Mouse (Mus musculus): ENCODE data around the gene Procr.
"Not testable (repeated sequence)": the region's sequence is repeated elsewhere in the genome, so short reads cannot be mapped to it uniquely, and the experiment has no call there.

The Procr gene

GRCm38 (mm10) chr2:155751014-155751786 is at the start of gene Procr:
TSS of gene Procr (plus strand) at chr2:155751117.
- peak; percentile 56 for DNase-seq

DNA sequence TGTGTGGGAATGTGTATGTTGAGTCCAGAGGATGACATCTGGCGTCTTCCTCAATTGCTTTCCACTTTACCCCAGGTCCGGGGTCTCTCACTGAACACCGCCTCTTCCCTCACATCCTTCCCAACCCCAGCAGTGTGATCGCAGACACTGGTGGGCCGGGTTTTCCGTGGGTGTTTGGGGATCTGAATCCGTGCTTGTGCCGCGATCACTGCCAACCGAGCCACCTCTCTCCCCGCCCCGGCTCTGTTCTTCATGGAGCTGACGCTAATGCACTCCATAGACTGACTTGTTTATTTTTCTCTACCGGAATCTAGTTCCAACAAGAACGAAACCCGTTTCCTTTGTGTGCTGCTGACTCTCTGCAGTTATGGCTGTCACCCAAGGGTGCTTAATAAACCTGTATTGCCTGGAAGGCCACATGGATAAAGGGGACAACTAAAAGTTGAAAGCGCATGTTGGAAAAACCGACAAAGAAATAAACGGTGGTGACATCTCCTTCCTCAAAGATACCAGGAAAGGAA is 49.5 kb upstream of the Procr start:
- DNase-seq = no peak

DNA sequence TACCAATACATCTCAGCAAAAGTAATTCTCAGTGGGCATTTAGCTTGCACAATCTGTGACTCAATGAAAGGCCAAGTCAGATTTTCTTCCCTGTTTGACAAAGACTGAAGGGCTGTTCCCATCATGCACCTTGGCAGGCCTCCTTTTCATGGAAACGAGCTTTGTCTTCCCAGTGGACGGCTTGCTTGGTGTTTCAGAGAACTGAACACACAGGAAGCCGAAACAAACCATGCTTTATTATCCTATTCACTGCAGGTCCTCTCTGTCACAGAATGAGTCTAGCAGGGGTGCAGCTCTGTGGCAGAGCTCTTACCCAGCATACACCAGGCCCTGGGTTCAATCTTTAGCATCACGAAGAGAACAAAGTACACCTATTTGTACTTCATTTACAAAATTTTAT is 47.3 kb upstream of the Procr start:
- DNase-seq = no peak

DNA sequence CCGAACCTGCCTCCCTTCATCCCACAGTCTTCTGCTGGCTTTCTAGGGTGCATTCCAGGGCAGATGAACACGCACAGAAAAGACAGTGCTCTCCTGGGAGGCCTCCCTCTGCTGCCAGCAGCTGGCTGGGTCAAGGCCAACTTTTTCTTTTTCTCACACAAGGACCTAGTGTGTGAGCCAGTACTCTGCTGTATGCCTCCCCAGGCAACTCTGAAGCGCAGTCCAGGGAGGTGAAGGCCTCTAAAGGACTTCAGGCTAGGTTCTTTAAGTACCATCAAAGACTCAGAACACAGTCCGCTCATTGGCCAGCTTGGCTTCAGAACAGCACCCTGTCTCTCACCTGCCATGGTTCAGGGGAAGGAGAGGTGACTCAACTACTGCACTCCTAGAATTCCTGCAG is 43.7 kb upstream of the Procr start:
- peak; percentile 21 for DNase-seq

DNA sequence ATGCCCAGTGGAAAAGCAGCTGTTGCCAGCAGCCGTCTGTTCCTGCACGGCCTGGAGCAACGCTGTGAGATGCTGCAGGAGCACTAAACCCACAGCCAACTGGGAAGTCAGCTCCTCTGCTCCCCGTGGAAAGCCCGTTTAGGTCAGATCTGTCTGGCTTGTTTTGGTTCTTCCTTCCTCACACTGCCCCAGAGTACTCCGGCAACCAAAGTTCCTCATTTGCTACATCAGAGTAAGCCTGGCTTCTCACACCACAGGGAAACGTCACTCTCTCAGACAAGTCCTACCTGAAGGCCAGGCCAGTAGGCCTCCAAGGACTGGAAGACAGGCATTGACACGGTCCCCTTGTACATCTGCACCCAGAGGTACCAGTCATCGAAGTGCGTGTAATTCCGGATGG is 40.4 kb upstream of the Procr start:
- no peak for DNase-seq

DNA sequence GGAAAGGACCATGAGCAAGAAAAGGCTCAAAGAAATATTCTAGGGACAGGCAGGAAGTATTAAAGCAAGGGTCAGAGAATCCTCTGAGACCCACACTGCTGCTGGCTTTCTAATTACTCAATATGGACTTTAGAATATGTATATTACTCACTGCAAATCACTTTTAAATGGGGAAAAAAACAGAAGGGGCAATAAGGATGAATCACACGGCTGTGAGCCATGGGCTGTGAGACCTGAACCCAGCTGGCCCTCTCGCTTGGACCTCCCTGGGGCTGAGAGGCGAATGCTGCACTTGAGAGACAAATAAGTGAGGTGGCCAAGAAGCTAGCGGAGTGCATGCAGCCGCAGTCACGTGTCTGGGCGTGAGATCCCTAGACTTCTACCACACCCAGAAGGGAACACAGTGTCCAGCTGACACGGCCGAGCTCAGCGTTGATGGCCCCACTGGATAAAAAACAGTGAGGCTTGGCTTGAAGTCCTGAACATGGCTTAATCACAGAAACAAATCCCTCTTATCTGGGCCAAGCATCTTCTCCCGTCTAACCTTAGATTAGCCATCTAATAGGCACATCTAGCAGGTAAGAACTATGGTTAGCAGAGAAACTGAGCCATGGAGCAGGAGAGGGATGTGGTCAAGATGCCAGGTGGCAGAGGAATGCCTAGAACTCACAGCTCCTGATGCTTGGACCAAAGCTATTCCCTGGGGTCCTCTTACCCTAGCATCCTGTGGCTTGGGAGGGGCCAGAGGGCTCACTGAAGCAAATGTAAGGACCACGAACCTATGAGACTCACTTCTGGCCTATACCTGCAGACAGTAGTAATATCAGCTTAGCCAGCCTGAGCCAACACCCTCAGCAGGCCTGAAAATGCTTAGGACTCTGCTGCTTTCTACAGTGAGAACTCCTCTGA is 33.6 kb upstream of the Procr start:
- DNase-seq = no peak

DNA sequence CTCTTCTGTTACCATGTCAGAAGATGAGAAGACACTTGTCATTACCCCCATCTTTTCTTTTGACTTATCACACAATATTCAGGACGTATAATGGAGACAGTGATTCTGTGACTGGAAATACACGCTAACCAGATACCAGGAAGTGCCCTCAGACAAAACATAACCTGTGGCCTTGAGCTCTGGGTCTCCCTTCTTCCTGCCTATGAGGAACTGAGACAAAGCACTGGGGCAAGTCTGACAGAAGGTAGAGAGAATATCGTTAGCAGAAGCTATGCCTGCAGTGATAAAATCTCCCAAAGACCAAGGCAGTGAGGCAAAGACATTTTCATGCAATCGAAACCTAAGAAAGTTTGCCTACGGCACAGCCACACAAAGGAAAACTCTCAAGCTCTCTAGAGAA is 30.3 kb upstream of the Procr start:
- DNase-seq = no peak

GRCm38 (mm10) chr2:155724036-155724435 is 26.9 kb upstream of the Procr start:
- DNase-seq = no peak

- DNase-seq = no peak
Observed at GRCm38 (mm10) chr2:155724526-155724925, 26.4 kb upstream of the Procr start.

GRCm38 (mm10) chr2:155726302-155726701 is 24.6 kb upstream of the Procr start:
- no peak for DNase-seq

GRCm38 (mm10) chr2:155727764-155728395 is 23.0 kb upstream of the Procr start:
- no peak for DNase-seq

DNA sequence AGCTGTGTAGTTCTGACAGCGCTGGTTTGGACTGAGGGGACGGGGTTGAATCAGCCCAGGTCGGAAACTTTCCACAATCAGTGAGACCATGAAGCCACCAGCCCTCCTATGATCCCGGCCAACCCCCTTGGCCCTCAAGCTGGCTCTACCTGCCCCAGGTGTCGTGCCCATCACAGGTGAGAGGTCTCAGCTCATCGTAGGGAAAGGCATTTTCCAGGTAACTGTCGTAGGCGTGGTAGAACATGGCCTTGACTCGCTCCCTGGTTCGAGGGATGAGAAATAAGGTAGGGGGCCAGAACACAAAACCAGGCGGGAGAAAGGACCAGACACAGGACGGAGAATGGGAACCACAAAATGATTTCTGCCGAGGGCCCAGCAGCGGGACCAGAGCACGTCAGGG is 22.2 kb upstream of the Procr start:
- DNase-seq = no peak

- DNase-seq = peak; percentile 93
Observed at GRCm38 (mm10) chr2:155729158-155729645, 21.7 kb upstream of the Procr start, which contains the start of gene Edem2. TSS of gene Edem2 (minus strand) at chr2:155729475.

DNA sequence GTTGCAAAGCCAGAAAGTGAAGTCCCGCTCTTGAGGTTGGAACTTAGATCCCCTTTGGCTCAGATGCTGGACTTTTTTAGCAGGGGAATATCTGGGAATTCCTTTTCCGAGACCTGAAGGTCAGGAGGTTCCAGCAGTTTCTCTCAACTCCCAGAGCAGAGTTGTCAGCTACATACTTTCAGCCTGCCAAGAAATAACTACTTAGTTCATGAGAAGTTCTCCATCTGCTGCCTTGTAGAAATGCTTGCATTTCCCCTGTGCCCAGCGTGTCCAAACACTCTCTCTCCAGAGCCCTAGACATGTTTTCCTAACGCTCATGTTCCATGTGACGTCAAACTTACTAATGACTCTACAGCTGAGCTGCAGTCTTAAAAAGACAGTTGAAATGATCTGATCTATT is 15.8 kb upstream of the Procr start:
- no peak for DNase-seq

GRCm38 (mm10) chr2:155735766-155736165 is 15.2 kb upstream of the Procr start, which contains the start of gene Gm17581:
TSS of gene Gm17581 (minus strand) at chr2:155735866.
- not testable (repeated sequence) for DNase-seq

GRCm38 (mm10) chr2:155736936-155737335 is 14.0 kb upstream of the Procr start:
- DNase-seq = no peak

DNA sequence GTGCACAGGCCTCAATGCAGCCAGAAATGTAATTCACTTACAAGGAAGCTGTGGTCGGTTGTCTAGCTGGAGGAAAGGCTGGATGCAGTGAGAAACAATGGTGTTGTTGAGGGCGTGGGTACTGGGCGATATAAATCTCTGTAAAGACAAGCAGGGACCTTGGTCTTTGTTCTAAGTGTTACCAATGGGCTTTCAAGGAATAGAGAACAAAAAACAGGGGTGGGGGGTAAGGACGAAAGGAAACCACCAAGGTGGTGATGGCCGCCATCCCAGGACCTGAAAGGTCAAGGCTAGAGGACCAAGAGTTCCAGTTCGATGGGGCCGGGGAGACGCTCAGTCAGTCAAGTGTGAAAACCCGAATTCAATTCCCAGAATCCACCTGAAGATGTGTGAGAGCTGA is 13.1 kb upstream of the Procr start:
- peak; percentile 5 for DNase-seq

DNA sequence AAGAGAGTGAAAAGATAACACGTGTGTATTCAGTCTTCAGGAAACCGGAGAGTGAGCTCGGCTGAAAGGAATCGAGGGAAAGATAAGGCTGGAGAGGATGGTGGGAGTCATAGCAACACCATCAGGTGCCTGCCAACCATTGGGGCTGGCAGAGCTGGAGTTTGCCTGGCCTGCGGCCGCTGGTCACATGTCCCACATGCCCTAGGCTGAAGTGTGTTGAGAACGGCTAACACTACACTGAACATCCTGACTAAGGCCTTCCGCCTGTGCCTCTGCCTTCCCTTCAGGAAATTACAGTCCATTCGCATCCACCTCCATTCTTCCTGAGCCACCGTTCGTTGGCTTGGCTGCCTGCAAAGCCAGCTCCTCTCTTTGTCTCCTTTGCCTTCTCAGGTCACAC is 8.7 kb upstream of the Procr start:
- no peak for DNase-seq

GRCm38 (mm10) chr2:155742931-155743337 is 8.0 kb upstream of the Procr start:
- DNase-seq = peak; percentile 71

GRCm38 (mm10) chr2:155743351-155743750 is 7.6 kb upstream of the Procr start:
- DNase-seq = no peak

GRCm38 (mm10) chr2:155745487-155745886 is 5.4 kb upstream of the Procr start:
- no peak for DNase-seq

- no peak for DNase-seq
Observed at GRCm38 (mm10) chr2:155749394-155749793, 1.5 kb upstream of the Procr start.

- DNase-seq = peak; percentile 72
Observed at GRCm38 (mm10) chr2:155755746-155756145, 4.8 kb downstream of the Procr start.

Data from lung, postnatal 14 days (tissue).